Mouse (Mus musculus): ENCODE measurements around the gene Rasl11a. TPM values are rescaled to one million over a fixed set of nuclear protein-coding genes. Genes with fewer than 3 reads are reported as not detected.

Rasl11a gene
- polyA plus RNA-seq, 1 experiment from 2014 or later = 23.5 TPM

- no peak overlapping the region for H3K4me2 ChIP-seq (ENCODE audit: low read depth, severe bottlenecking)
- DNase-seq (ENCODE audit: low spot score) (no peak), ATAC-seq (ENCODE audit: insufficient number of reproducible peaks, low FRiP score, low TSS enrichment, low read depth) (no peak)
- H3K27me3 ChIP-seq (ENCODE audit: control insufficient read depth, insufficient read depth, low read length) = no peaks in the 10 kb centered on the region
- no peaks in the 10 kb centered on the region for H3K36me3 ChIP-seq (ENCODE audit: control insufficient read depth, insufficient read depth, low read length)
- H3K4me3 ChIP-seq (ENCODE audit: low read depth, low read length) = no peak overlapping the region
- no peak overlapping the region for H3K27ac ChIP-seq (replicated peaks; ENCODE audit: low read depth, low read length)
- 89% methylated on average over 3 of the region's 3 CpGs for WGBS
- H3K9me3 ChIP-seq (ENCODE audit: control insufficient read depth, low read length) = peaks cover 4% of the 10 kb centered on the region; the same call in 1 of the 2 replicates
- no peaks in the 10 kb centered on the region for H3K4me1 ChIP-seq (ENCODE audit: control insufficient read depth, insufficient read depth, low read length)
- H3K9ac ChIP-seq (ENCODE audit: low read length) = no peak overlapping the region
These were observed 11.2 kb downstream of the Rasl11a start for GRCm38 (mm10) chr5:146856106-146856505.

- Histone ChIP-seq H3K36me3 (ENCODE audit: control insufficient read depth, insufficient read depth, low read length) (no peaks in the 10 kb centered on the region), H3K4me1 (ENCODE audit: control insufficient read depth, insufficient read depth, low read length) (no peaks in the 10 kb centered on the region), H3K9me3 (ENCODE audit: control insufficient read depth, low read length) (peaks cover 4% of the 10 kb centered on the region; the same call in 1 of the 2 replicates), H3K9ac (ENCODE audit: low read length) (no peak overlapping the region), H3K4me3 (ENCODE audit: low read depth, low read length) (no peak overlapping the region), H3K27me3 (ENCODE audit: control insufficient read depth, insufficient read depth, low read length) (no peaks in the 10 kb centered on the region), H3K27ac (replicated peaks; ENCODE audit: low read depth, low read length) (no peak overlapping the region), H3K4me2 (ENCODE audit: low read depth, severe bottlenecking) (no peak overlapping the region)
- no peak for ATAC-seq (ENCODE audit: insufficient number of reproducible peaks, low FRiP score, low TSS enrichment, low read depth)
- 80% methylated on average over 8 of the region's 8 CpGs for WGBS
- DNase-seq (ENCODE audit: low spot score) = no peak
These were observed 12.7 kb downstream of the Rasl11a start for GRCm38 (mm10) chr5:146857620-146858019.

- peaks cover 4% of the 10 kb centered on the region; the same call in 1 of the 2 replicates for H3K9me3 ChIP-seq (ENCODE audit: control insufficient read depth, low read length)
- no peak for DNase-seq (ENCODE audit: low spot score)
- no peaks in the 10 kb centered on the region for H3K36me3 ChIP-seq (ENCODE audit: control insufficient read depth, insufficient read depth, low read length)
- H3K4me3 ChIP-seq (ENCODE audit: low read depth, low read length) = no peak overlapping the region
- H3K27ac ChIP-seq (replicated peaks; ENCODE audit: low read depth, low read length) = no peak overlapping the region
- H3K27me3 ChIP-seq (ENCODE audit: control insufficient read depth, insufficient read depth, low read length) = no peaks in the 10 kb centered on the region
- 93% methylated on average over 9 of the region's 9 CpGs for WGBS
- no peaks in the 10 kb centered on the region for H3K4me1 ChIP-seq (ENCODE audit: control insufficient read depth, insufficient read depth, low read length)
- no peak overlapping the region for H3K4me2 ChIP-seq (ENCODE audit: low read depth, severe bottlenecking)
- no peak for ATAC-seq (ENCODE audit: insufficient number of reproducible peaks, low FRiP score, low TSS enrichment, low read depth)
- H3K9ac ChIP-seq (ENCODE audit: low read length) = no peak overlapping the region
These were observed 13.9 kb downstream of the Rasl11a start for GRCm38 (mm10) chr5:146858772-146859171.

GRCm38 (mm10) chr5:146859246-146859645 lies 14.4 kb downstream of the Rasl11a start:
- ATAC-seq (ENCODE audit: insufficient number of reproducible peaks, low FRiP score, low TSS enrichment, low read depth) (no peak), DNase-seq (ENCODE audit: low spot score) (no peak)
- no peaks in the 10 kb centered on the region for H3K4me1 ChIP-seq (ENCODE audit: control insufficient read depth, insufficient read depth, low read length)
- no peaks in the 10 kb centered on the region for H3K27me3 ChIP-seq (ENCODE audit: control insufficient read depth, insufficient read depth, low read length)
- no peak overlapping the region for H3K4me2 ChIP-seq (ENCODE audit: low read depth, severe bottlenecking)
- WGBS = 79% methylated on average over 8 of the region's 8 CpGs
- peaks cover 4% of the 10 kb centered on the region; the same call in 1 of the 2 replicates for H3K9me3 ChIP-seq (ENCODE audit: control insufficient read depth, low read length)
- H3K4me3 ChIP-seq (ENCODE audit: low read depth, low read length) = no peak overlapping the region
- no peak overlapping the region for H3K9ac ChIP-seq (ENCODE audit: low read length)
- no peak overlapping the region for H3K27ac ChIP-seq (replicated peaks; ENCODE audit: low read depth, low read length)
- no peaks in the 10 kb centered on the region for H3K36me3 ChIP-seq (ENCODE audit: control insufficient read depth, insufficient read depth, low read length)

- no peak overlapping the region for H3K27ac ChIP-seq (replicated peaks; ENCODE audit: low read depth, low read length)
- DNase-seq (ENCODE audit: low spot score) = no peak
- WGBS = 81% methylated on average over 18 of the region's 18 CpGs
- no peak for ATAC-seq (ENCODE audit: insufficient number of reproducible peaks, low FRiP score, low TSS enrichment, low read depth)
- no peak overlapping the region for H3K9ac ChIP-seq (ENCODE audit: low read length)
- no peak overlapping the region for H3K4me2 ChIP-seq (ENCODE audit: low read depth, severe bottlenecking)
- H3K27me3 ChIP-seq (ENCODE audit: control insufficient read depth, insufficient read depth, low read length) = no peaks in the 10 kb centered on the region
- no peaks in the 10 kb centered on the region for H3K36me3 ChIP-seq (ENCODE audit: control insufficient read depth, insufficient read depth, low read length)
- H3K9me3 ChIP-seq (ENCODE audit: control insufficient read depth, low read length) = peaks cover 4% of the 10 kb centered on the region; the same call in 1 of the 2 replicates
- H3K4me3 ChIP-seq (ENCODE audit: low read depth, low read length) = no peak overlapping the region
- H3K4me1 ChIP-seq (ENCODE audit: control insufficient read depth, insufficient read depth, low read length) = no peaks in the 10 kb centered on the region
These were observed 15.5 kb downstream of the Rasl11a start for GRCm38 (mm10) chr5:146860222-146860998.

- DNase-seq (ENCODE audit: low spot score) (no peak), ATAC-seq (ENCODE audit: insufficient number of reproducible peaks, low FRiP score, low TSS enrichment, low read depth) (no peak)
- no peak overlapping the region for H3K4me3 ChIP-seq (ENCODE audit: low read depth, low read length)
- H3K4me2 ChIP-seq (ENCODE audit: low read depth, severe bottlenecking) = no peak overlapping the region
- no peak overlapping the region for H3K27ac ChIP-seq (replicated peaks; ENCODE audit: low read depth, low read length)
- no peaks in the 10 kb centered on the region for H3K9me3 ChIP-seq (ENCODE audit: control insufficient read depth, low read length)
- no peaks in the 10 kb centered on the region for H3K27me3 ChIP-seq (ENCODE audit: control insufficient read depth, insufficient read depth, low read length)
- no peaks in the 10 kb centered on the region for H3K36me3 ChIP-seq (ENCODE audit: control insufficient read depth, insufficient read depth, low read length)
- H3K4me1 ChIP-seq (ENCODE audit: control insufficient read depth, insufficient read depth, low read length) = no peaks in the 10 kb centered on the region
- H3K9ac ChIP-seq (ENCODE audit: low read length) = no peak overlapping the region
- WGBS = 64% methylated on average over 7 of the region's 7 CpGs
These were observed 16.7 kb downstream of the Rasl11a start for GRCm38 (mm10) chr5:146861588-146861987.

GRCm38 (mm10) chr5:146865511-146865910 lies 20.6 kb downstream of the Rasl11a start:
- WGBS = 68% methylated on average over 4 of the region's 4 CpGs

GRCm38 (mm10) chr5:146866277-146866676 lies 21.4 kb downstream of the Rasl11a start:
- H3K4me3 ChIP-seq (ENCODE audit: low read depth, low read length) = no peak overlapping the region
- no peak overlapping the region for H3K4me2 ChIP-seq (ENCODE audit: low read depth, severe bottlenecking)
- DNase-seq (ENCODE audit: low spot score) (no peak), ATAC-seq (ENCODE audit: insufficient number of reproducible peaks, low FRiP score, low TSS enrichment, low read depth) (no peak)
- H3K4me1 ChIP-seq (ENCODE audit: control insufficient read depth, insufficient read depth, low read length) = no peaks in the 10 kb centered on the region
- H3K9ac ChIP-seq (ENCODE audit: low read length) = no peak overlapping the region
- no peaks in the 10 kb centered on the region for H3K36me3 ChIP-seq (ENCODE audit: control insufficient read depth, insufficient read depth, low read length)
- no peaks in the 10 kb centered on the region for H3K9me3 ChIP-seq (ENCODE audit: control insufficient read depth, low read length)
- no peaks in the 10 kb centered on the region for H3K27me3 ChIP-seq (ENCODE audit: control insufficient read depth, insufficient read depth, low read length)
- H3K27ac ChIP-seq (replicated peaks; ENCODE audit: low read depth, low read length) = no peak overlapping the region
- 86% methylated on average over 2 of the region's 2 CpGs for WGBS

More at GRCm38 (mm10) chr5:146865511-146865910, 20.6 kb downstream of the Rasl11a start:
- Histone ChIP-seq H3K9me3 (ENCODE audit: control insufficient read depth, low read length) (no peaks in the 10 kb centered on the region), H3K4me1 (ENCODE audit: control insufficient read depth, insufficient read depth, low read length) (no peaks in the 10 kb centered on the region), H3K4me2 (ENCODE audit: low read depth, severe bottlenecking) (no peak overlapping the region), H3K9ac (ENCODE audit: low read length) (no peak overlapping the region), H3K27me3 (ENCODE audit: control insufficient read depth, insufficient read depth, low read length) (no peaks in the 10 kb centered on the region), H3K4me3 (ENCODE audit: low read depth, low read length) (no peak overlapping the region), H3K27ac (replicated peaks; ENCODE audit: low read depth, low read length) (no peak overlapping the region), H3K36me3 (ENCODE audit: control insufficient read depth, insufficient read depth, low read length) (no peaks in the 10 kb centered on the region)
- DNase-seq (ENCODE audit: low spot score) (no peak), ATAC-seq (ENCODE audit: insufficient number of reproducible peaks, low FRiP score, low TSS enrichment, low read depth) (no peak)
